Mouse (Mus musculus) ES-Bruce4 (cell line): ENCODE data around the gene Lcn8.

Source experiments
- CTCF ChIP-seq: IDR thresholded peaks from one replicate; pipeline ENCODE4 v1.8.1; 2011; ENCODE audit warnings: low read depth, low read length
- EP300 ChIP-seq: IDR thresholded peaks from 2 replicates; pipeline ENCODE4 v1.6.1; 2011; ENCODE audit warnings: low read depth, low read length; ENCODE audit not compliant: insufficient read depth

DNA sequence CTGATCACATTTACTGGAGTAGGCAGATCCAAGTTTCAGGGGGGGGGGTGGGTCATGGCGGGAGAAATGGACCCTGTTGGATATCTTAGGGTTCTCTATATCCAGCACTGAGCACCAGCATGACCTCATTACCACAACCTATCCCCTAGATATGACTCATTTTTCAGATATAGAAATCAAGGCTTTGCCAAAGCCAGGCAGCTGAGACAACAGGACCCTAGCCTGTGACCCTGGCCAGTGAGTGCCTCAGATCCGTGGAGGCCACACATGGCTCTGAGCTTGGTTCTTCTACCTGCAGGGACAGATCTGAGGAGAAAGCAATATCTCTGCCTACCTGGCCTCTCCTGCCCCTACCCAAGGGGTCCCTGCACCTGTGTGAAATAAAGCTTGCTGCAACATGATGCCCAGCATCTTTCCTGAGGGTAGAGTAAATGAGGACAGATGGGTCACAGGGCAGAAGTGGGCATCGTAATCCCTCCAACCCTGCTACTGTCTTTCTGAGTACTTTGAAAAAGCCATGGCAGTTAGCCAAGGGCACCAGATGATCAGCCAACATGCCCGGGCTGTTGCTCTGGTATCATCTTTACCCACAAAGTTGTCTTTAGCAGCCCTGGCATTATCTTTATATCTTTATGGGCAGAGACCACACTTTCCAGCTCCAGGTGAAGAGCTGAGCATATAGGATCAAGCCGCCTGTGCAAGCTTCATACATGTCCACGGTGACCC lies 8.5 kb downstream of the Lcn8 start:
- TF ChIP-seq CTCF, result no peak
- TF ChIP-seq EP300, result no peak
